Mouse (Mus musculus) intestine, embryonic 14.5 days (tissue): ENCODE data around the gene Dlst. TPM values are rescaled to one million over a fixed set of nuclear protein-coding genes. Genes with fewer than 3 reads are reported as not detected.
A peak's percentile ranks its signal among the peaks of the same experiment; 100 is the strongest.

Source experiments
- ATAC-seq: fragments of 200-750 bp; cut with Nextera tagmentation; replicated peaks from 2 replicates; pipeline ENCODE4 v1.8.0; 2017; ENCODE audit warnings: low read depth, moderate number of reproducible peaks, moderate TSS enrichment, moderate library complexity; ENCODE audit not compliant: low FRiP score, low TSS enrichment
- DNase-seq: peaks from one replicate; pipeline ENCODE4 v3.0.0-alpha.2; 2018; ENCODE audit warnings: low spot score
- H3K27ac ChIP-seq: fragments of 300-500 bp; sonication (generic); 2 replicates; pipeline ENCODE4 v1.5.1; 2014; ENCODE audit warnings: low read depth, mild to moderate bottlenecking, control low read depth
- H3K27me3 ChIP-seq: fragments of 300-500 bp; sonication (generic); replicated peaks from 2 replicates; pipeline ENCODE4 v1.6.1; 2014; ENCODE audit warnings: low read length, control low read depth; ENCODE audit not compliant: control insufficient read depth, insufficient read depth
- H3K36me3 ChIP-seq: fragments of 300-500 bp; sonication (generic); 2 replicates; pipeline ENCODE4 v1.6.1; 2014; ENCODE audit warnings: low read length, control low read depth; ENCODE audit not compliant: control insufficient read depth, insufficient read depth
- H3K4me1 ChIP-seq: fragments of 300-500 bp; sonication (generic); replicated peaks from 2 replicates; pipeline ENCODE4 v1.6.1; 2014; ENCODE audit warnings: low read length, control low read depth, mixed read lengths; ENCODE audit not compliant: control insufficient read depth, insufficient read depth
- H3K4me2 ChIP-seq: fragments of 300-500 bp; sonication (generic); 2 replicates; pipeline ENCODE4 v1.6.1; 2014; ENCODE audit warnings: low read length
- H3K4me3 ChIP-seq: fragments of 300-500 bp; sonication (generic); 2 replicates; pipeline ENCODE4 v1.5.1; 2014; ENCODE audit warnings: low read depth, low read length, control low read depth, mixed read lengths
- H3K9ac ChIP-seq: fragments of 300-500 bp; sonication (generic); 2 replicates; pipeline ENCODE4 v1.6.1; 2014; ENCODE audit warnings: mild to moderate bottlenecking, low read length
- H3K9me3 ChIP-seq: fragments of 300-500 bp; sonication (generic); 2 replicates; pipeline ENCODE4 v1.6.1; 2016; ENCODE audit warnings: low read length, control low read depth; ENCODE audit not compliant: control insufficient read depth
- WGBS: fragments of 180-500 bp; shearing (Covaris S2); extraction: QIAGEN DNeasy Blood & Tissue Kit; methylation state at CpG from one replicate; pipeline ENCODE4 v1.1.7; 2014; 5-methylcytosine and 5-hydroxymethylcytosine counted together
- polyA plus RNA-seq: library from polyadenylated mRNA; unstranded; fragments of >200 nt; fragmentation: Nextera tagmentation; extraction: Ambion mirVana; gene quantifications from 2 replicates; pipeline ENCODE4 v1.2.1, GENCODE M21; 2014

The Dlst gene
- polyA plus RNA-seq, 1 experiment from 2014 or later: 110 TPM

DNA sequence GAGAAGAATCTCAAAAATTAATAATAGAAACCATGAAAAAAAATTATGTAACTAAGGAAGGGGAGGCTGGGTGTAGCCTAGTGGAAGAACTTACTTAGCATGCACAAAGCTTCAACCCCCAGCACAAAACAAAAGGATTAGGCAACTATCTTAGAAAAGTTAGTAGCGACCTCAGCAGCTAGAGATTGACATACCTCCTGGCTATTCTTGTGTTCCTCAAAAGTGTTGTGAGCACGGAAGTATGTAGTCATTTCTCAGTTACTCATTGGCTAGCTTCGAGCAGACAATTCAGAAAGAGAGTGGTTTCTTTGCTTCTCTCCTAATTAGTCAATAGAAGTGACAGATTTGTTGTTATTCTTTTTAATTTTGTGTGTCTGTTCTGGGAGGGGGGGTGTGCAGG is 2.0 kb upstream of the Dlst start:
- 69% methylated on average over 3 of the region's 3 CpGs for WGBS
- Histone ChIP-seq H3K27me3 (no peaks in the 10 kb centered on the region), H3K4me2 (no peak overlapping the region), H3K27ac (no peak overlapping the region), H3K9me3 (no peaks in the 10 kb centered on the region), H3K4me3 (no peak overlapping the region), H3K4me1 (peaks cover 26% of the 10 kb centered on the region), H3K9ac (no peak overlapping the region), H3K36me3 (no peaks in the 10 kb centered on the region)
- ATAC-seq (no peak), DNase-seq (no peak)

DNA sequence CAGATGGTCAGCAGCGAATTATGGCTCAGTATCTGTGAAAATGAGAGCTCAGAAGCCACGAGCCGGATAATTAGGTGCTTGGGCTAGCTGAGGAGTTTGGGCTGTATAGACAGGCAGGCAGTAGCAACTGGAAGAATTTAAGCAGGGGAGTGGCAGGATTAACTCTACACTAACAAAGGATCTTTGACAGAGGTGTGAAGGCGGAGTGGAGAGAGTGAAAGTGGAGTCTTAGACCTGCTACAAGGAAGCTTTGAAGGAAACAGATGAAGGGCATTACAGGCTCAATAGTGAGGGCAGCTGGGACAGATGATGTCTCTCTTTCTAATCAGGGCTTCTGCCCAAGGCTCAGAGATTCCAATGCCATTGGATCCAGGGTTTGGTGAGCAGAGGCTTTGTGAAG is 1.2 kb upstream of the Dlst start:
- no peaks in the 10 kb centered on the region for H3K27me3 ChIP-seq
- 49% methylated on average over 4 of the region's 4 CpGs for WGBS
- no peak for DNase-seq
- no peak overlapping the region for H3K4me3 ChIP-seq
- 0 out of 2 replicates have a peak, but pooled peaks cover 3% of the 10 kb centered on the region for H3K36me3 ChIP-seq
- H3K9me3 ChIP-seq: no peaks in the 10 kb centered on the region
- H3K27ac ChIP-seq: no peak overlapping the region
- H3K4me2 ChIP-seq: peak overlapping the region; percentile 80; the same call in 1 of the 2 replicates
- H3K4me1 ChIP-seq: peaks cover 26% of the 10 kb centered on the region
- no peak for ATAC-seq
- H3K9ac ChIP-seq: no peak overlapping the region

DNA sequence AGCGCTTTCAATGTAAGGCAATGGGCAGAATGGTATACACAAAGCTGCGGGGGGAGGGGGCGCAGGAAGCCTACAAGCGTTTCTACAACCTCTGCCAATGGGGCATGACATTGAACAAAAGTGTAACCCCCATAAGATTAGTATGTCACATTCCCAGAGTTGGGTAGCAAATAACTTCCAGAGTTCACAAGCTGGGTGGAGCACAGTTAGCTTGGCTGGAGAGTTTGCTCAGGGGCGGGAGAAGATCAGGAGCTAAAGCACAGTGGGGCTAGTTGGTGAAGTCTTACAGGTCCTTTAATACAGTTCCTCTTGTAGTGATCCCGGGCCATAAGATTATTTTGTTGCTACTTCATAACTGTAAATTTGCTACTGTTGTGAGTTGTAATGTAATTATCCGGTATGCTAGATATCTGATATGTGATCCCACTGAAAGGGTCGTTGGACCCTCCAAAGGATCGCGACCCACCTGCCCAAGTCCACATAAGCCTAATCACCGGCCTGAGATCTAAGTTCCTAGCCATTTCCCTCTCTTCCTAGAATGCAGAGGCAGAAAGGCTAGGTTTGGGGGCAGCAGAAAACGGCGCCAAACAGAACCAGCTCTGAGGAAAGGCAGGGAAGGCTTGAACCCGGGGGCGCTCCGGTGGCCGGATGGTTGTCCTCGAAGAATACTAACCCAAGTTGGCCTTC is 479 bp upstream of the Dlst start:
- peak overlapping the region; percentile 80 for H3K4me2 ChIP-seq
- H3K36me3 ChIP-seq: 0 out of 2 replicates have a peak, but pooled peaks cover 3% of the 10 kb centered on the region
- H3K4me1 ChIP-seq: peaks cover 26% of the 10 kb centered on the region
- no peak for DNase-seq
- WGBS: 15% methylated on average over 18 of the region's 18 CpGs
- 0 out of 2 replicates have a peak, but pooled peaks have one; percentile 28 for ATAC-seq
- H3K9me3 ChIP-seq: no peaks in the 10 kb centered on the region
- H3K9ac ChIP-seq: peak overlapping the region; percentile 93
- peak overlapping the region; percentile 76 for H3K27ac ChIP-seq
- H3K4me3 ChIP-seq: peak overlapping the region; percentile 95
- no peaks in the 10 kb centered on the region for H3K27me3 ChIP-seq

DNA sequence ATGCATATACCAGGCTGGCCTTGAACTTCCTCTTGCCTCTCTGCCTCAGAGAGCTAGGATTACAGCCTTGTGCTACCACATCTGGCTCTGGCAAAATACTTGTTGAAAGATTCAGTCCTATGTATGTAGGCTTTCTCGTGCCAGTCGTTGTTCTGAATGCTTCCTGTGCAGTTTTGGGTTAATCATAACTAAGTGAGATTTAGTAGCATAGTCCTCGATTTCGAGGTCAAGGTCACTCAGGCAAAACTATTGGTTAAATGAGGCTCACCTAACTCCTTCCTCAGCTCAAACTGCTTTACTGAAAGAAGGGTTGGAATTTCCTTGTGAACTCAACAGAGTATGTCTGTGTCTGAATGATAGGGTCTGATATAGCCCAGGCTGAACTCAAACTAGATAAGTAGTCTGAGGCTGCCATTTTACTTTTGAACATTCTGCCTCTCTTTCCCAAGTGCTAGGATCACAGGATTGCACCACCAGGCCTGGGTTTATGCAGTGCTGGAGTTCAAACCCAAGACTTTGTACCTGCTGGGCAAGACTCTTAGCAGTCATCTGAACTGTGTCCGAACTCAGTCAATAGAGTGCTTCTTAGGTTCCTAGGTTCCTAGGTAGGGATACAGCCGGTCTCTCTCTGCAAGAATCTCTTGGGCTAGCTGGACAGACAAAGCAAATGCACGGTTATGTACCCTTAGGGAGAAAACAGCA is 2.1 kb downstream of the Dlst start:
- no peaks in the 10 kb centered on the region for H3K27me3 ChIP-seq
- 0 out of 2 replicates have a peak overlapping the region, but pooled peaks have one; percentile 3 for H3K9ac ChIP-seq
- DNase-seq (no peak), ATAC-seq (no peak)
- no peak overlapping the region for H3K4me3 ChIP-seq
- no peak overlapping the region for H3K27ac ChIP-seq
- peaks cover 22% of the 10 kb centered on the region for H3K4me1 ChIP-seq
- WGBS: 88% methylated on average over 7 of the region's 7 CpGs
- H3K36me3 ChIP-seq: peaks cover 21% of the 10 kb centered on the region
- H3K4me2 ChIP-seq: no peak overlapping the region
- no peaks in the 10 kb centered on the region for H3K9me3 ChIP-seq

DNA sequence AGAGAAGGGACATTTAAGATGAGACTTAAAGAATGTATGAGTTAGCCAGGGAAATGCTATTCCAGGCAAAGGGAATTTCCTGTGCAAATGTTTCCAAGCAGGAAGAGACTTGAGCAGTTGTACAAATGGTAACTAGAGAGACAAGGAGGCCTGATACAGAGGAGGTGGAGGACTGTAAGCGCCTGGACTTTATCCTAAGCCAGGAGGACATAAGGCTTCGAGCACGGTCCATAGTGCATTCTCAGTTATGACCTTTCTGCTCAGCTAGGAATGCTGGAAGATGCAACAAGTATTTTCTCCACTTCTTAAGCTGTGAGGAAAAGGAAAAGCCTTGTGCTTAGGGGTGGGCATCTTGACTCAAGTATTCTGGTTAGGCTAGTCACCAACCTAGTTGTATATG is 2.7 kb downstream of the Dlst start:
- DNase-seq (no peak), ATAC-seq (no peak)
- Histone ChIP-seq H3K4me2 (no peak overlapping the region), H3K9me3 (no peaks in the 10 kb centered on the region), H3K4me1 (peaks cover 22% of the 10 kb centered on the region), H3K36me3 (peaks cover 27% of the 10 kb centered on the region), H3K27me3 (no peaks in the 10 kb centered on the region), H3K4me3 (no peak overlapping the region), H3K9ac (no peak overlapping the region), H3K27ac (no peak overlapping the region)
- WGBS: 84% methylated on average over 3 of the region's 3 CpGs

DNA sequence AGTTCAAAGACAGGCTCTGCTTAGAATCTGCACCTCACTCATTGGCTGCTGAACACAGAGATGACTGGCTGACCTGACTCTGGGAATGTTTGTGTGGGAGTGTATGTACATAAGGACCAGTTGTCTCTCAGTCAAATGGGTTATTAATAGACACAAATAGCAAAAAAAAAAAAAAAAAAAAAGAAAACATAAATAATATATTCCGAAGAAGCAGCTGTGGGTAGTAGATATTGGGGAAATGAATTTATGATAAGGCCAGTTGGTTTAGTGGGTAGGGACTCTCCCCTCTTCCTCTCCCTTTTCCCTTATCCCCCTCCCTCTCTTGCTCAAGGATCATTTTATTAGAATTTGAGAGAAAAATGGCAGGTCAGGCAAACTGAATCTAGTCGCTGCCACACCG is 3.3 kb downstream of the Dlst start:
- Histone ChIP-seq H3K9ac (no peak overlapping the region), H3K27ac (no peak overlapping the region), H3K9me3 (no peaks in the 10 kb centered on the region), H3K4me2 (no peak overlapping the region), H3K4me1 (peaks cover 22% of the 10 kb centered on the region), H3K4me3 (no peak overlapping the region), H3K27me3 (no peaks in the 10 kb centered on the region), H3K36me3 (peaks cover 33% of the 10 kb centered on the region)
- WGBS: 94% methylated on average over 3 of the region's 3 CpGs
- ATAC-seq: no peak
- DNase-seq: no peak

DNA sequence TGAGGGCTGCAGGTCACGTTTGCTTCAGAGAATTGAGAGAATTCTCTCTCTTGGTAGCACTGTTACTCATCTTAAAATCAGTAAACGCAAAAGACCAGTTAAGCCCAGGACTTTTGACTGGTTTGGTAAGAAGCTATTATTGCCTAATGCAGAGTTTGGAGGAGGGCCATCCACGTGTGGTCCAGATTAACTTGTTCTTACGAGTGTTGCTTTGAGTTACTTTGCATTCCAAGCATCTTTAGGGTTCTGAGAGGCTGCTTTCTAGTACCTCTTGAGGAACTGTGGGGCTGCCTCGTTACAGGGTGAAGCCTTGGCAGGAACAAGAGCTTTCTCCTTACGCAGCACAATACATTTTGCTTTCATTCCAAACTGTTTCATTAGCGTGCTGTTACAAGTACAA is 5.0 kb downstream of the Dlst start:
- H3K36me3 ChIP-seq: peaks cover 51% of the 10 kb centered on the region
- 83% methylated on average over 7 of the region's 7 CpGs for WGBS
- H3K4me2 ChIP-seq: no peak overlapping the region
- no peak overlapping the region for H3K27ac ChIP-seq
- H3K4me3 ChIP-seq: no peak overlapping the region
- no peak overlapping the region for H3K9ac ChIP-seq
- no peak for ATAC-seq
- H3K4me1 ChIP-seq: peaks cover 15% of the 10 kb centered on the region
- H3K27me3 ChIP-seq: no peaks in the 10 kb centered on the region
- DNase-seq: no peak
- no peaks in the 10 kb centered on the region for H3K9me3 ChIP-seq

DNA sequence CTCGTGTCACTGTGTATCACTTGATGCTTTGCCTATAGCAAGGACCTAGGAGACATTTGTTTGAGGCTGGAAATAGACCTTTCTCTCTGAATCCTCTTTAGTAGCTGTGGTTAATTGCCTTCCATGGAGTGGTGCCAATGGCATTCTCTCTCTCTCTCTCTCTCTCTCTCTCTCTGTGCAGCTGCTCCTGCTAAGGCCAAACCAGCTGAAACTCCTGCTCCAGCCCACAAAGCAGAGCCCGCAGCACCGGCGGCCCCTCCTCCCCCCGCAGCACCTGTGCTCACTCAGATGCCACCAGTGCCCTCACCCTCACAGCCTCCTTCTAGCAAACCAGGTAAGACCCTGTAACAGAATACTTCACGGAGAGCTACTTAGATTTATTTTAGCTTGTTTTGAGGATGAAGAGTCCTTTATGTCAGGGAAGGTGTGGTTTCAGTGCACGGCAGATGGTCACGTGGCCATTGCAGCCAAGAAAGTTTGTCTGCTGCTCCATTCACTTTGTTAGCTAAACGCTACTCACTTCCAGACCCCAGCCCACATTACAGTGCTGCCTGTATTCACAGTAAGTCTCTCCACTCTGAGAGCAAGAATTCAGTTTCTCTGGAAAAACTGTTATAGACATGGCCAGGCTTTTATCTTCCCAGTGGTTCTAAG is 11.3 kb downstream of the Dlst start:
- Histone ChIP-seq H3K9me3 (no peaks in the 10 kb centered on the region), H3K27me3 (no peaks in the 10 kb centered on the region), H3K4me3 (no peak overlapping the region), H3K36me3 (peaks cover 98% of the 10 kb centered on the region), H3K27ac (no peak overlapping the region), H3K4me1 (no peaks in the 10 kb centered on the region), H3K4me2 (no peak overlapping the region), H3K9ac (no peak overlapping the region)
- ATAC-seq (no peak), DNase-seq (no peak)
- WGBS: 90% methylated on average over 9 of the region's 9 CpGs
